Mouse (Mus musculus) testis, postnatal 14 days (tissue): ENCODE results near the gene Cog1.
"Not testable (repeated sequence)": the region's sequence is repeated elsewhere in the genome, so short reads cannot be mapped to it uniquely, and the experiment has no call there.

Experiments
- DNase-seq: peaks from one replicate; pipeline ENCODE4 v3.0.0; 2021; ENCODE audit warnings: low spot score

Gene Cog1

GRCm38 (mm10) chr11:113632303-113632702 is 16.7 kb upstream of the Cog1 start:
- no peak for DNase-seq

GRCm38 (mm10) chr11:113633398-113633797 is 15.6 kb upstream of the Cog1 start:
- no peak for DNase-seq

GRCm38 (mm10) chr11:113634699-113635121 is 14.3 kb upstream of the Cog1 start:
- no peak for DNase-seq

GRCm38 (mm10) chr11:113638680-113639079 is 10.3 kb upstream of the Cog1 start:
- DNase-seq: no peak

GRCm38 (mm10) chr11:113645181-113645580 is 3.8 kb upstream of the Cog1 start:
- no peak for DNase-seq

- DNase-seq: peak; percentile 78
Observed at GRCm38 (mm10) chr11:113648152-113648551, 817 bp upstream of the Cog1 start.

- DNase-seq: peak; percentile 66
Observed at GRCm38 (mm10) chr11:113649353-113650210, 613 bp downstream of the Cog1 start, which contains the start of gene Slc39a11. Slc39a11 (minus strand) TSS chr11:113650079.

GRCm38 (mm10) chr11:113651206-113651906 is 2.4 kb downstream of the Cog1 start:
- DNase-seq: no peak

- peak; percentile 69 for DNase-seq
Observed at GRCm38 (mm10) chr11:113651907-113652273, 2.9 kb downstream of the Cog1 start.

GRCm38 (mm10) chr11:113652516-113652915 is 3.5 kb downstream of the Cog1 start:
- no peak for DNase-seq

- DNase-seq: no peak
Observed at GRCm38 (mm10) chr11:113654105-113654504, 5.1 kb downstream of the Cog1 start.

GRCm38 (mm10) chr11:113654561-113655270 is 5.7 kb downstream of the Cog1 start:
- no peak for DNase-seq

GRCm38 (mm10) chr11:113656511-113656932 is 7.6 kb downstream of the Cog1 start:
- DNase-seq: no peak

- DNase-seq: no peak
Observed at GRCm38 (mm10) chr11:113657221-113657620, 8.3 kb downstream of the Cog1 start.

GRCm38 (mm10) chr11:113658319-113658718 is 9.3 kb downstream of the Cog1 start:
- no peak for DNase-seq

- DNase-seq: no peak
Observed at GRCm38 (mm10) chr11:113658763-113659162, 9.8 kb downstream of the Cog1 start.

- DNase-seq: not testable (repeated sequence)
Observed at GRCm38 (mm10) chr11:113660213-113660612, 11.2 kb downstream of the Cog1 start.

- DNase-seq: no peak
Observed at GRCm38 (mm10) chr11:113660940-113661339, 12.0 kb downstream of the Cog1 start.

GRCm38 (mm10) chr11:113661835-113662351 is 12.9 kb downstream of the Cog1 start:
- no peak for DNase-seq

- no peak for DNase-seq
Observed at GRCm38 (mm10) chr11:113664279-113664678, 15.3 kb downstream of the Cog1 start.

GRCm38 (mm10) chr11:113666205-113666604 is 17.2 kb downstream of the Cog1 start:
- DNase-seq: no peak

- DNase-seq: no peak
Observed at GRCm38 (mm10) chr11:113666648-113667047, 17.7 kb downstream of the Cog1 start.
